Mouse (Mus musculus) megakaryocyte, adult 5-6 weeks (primary cell): ENCODE data around the gene Spdl1. TPM values are rescaled to one million over a fixed set of nuclear protein-coding genes. Genes with fewer than 3 reads are reported as not detected.
"Not testable (repeated sequence)": the region's sequence is repeated elsewhere in the genome, so short reads cannot be mapped to it uniquely, and the experiment has no call there.

Source experiments
- ATAC-seq: 2 replicates; pipeline ENCODE4 v1.8.0; 2016; ENCODE audit warnings: mild to moderate bottlenecking, inconsistent platforms; ENCODE audit not compliant: poor library complexity, severe bottlenecking
- total RNA-seq, 2 experiments: library from RNA; stranded (forward) in 1 of 2; stranded (reverse) in 1 of 2; fragments of 153-499, 151-499 nt in 1 of 2; fragments of 221-1000, 200-1000 nt in 1 of 2; gene quantifications; 2 replicates each; pipeline versions ENCODE4 v1.2.3 to v1.2.4; 2015 to 2017

Gene Spdl1
- total RNA-seq, 2 experiments from 2014 or later = 25.8 to 30.3 TPM

GRCm38 (mm10) chr11:34814319-34814718, 19.1 kb downstream of the Spdl1 start:
- ATAC-seq = no peak

GRCm38 (mm10) chr11:34805026-34805425, 28.4 kb downstream of the Spdl1 start:
- ATAC-seq = not testable (repeated sequence)

GRCm38 (mm10) chr11:34798066-34798465, 35.4 kb downstream of the Spdl1 start:
- not testable (repeated sequence) for ATAC-seq

GRCm38 (mm10) chr11:34796097-34796496, 37.3 kb downstream of the Spdl1 start:
- ATAC-seq = peak; percentile 72

- no peak for ATAC-seq
Measured at GRCm38 (mm10) chr11:34791872-34792271, 41.6 kb downstream of the Spdl1 start.

- ATAC-seq = no peak
Measured at GRCm38 (mm10) chr11:34784864-34785263, 48.6 kb downstream of the Spdl1 start.

- peak; percentile 82 for ATAC-seq
Measured at GRCm38 (mm10) chr11:34783587-34784043, 49.8 kb downstream of the Spdl1 start, which contains the start of gene Dock2. Gene Dock2 (minus strand): TSS chr11:34783892.

- ATAC-seq = peak; percentile 71
Measured at GRCm38 (mm10) chr11:34782516-34783430, 50.7 kb downstream of the Spdl1 start.

GRCm38 (mm10) chr11:34780786-34781185, 52.7 kb downstream of the Spdl1 start:
- no peak for ATAC-seq

- ATAC-seq = no peak
Measured at GRCm38 (mm10) chr11:34779966-34780365, 53.5 kb downstream of the Spdl1 start.

- peak; percentile 53 for ATAC-seq
Measured at GRCm38 (mm10) chr11:34778351-34778750, 55.1 kb downstream of the Spdl1 start.

GRCm38 (mm10) chr11:34777529-34777928, 55.9 kb downstream of the Spdl1 start:
- no peak for ATAC-seq

- ATAC-seq = no peak
Measured at GRCm38 (mm10) chr11:34776054-34776453, 57.4 kb downstream of the Spdl1 start.

GRCm38 (mm10) chr11:34774636-34775035, 58.8 kb downstream of the Spdl1 start:
- ATAC-seq = no peak

- ATAC-seq = peak; percentile 42
Measured at GRCm38 (mm10) chr11:34773304-34773895, 60.0 kb downstream of the Spdl1 start.

- peak; percentile 79 for ATAC-seq
Measured at GRCm38 (mm10) chr11:34771221-34771986, 62.0 kb downstream of the Spdl1 start.

GRCm38 (mm10) chr11:34770666-34771065, 62.8 kb downstream of the Spdl1 start:
- ATAC-seq = no peak; the same call in 1 of the 2 replicates

GRCm38 (mm10) chr11:34769946-34770345, 63.5 kb downstream of the Spdl1 start:
- no peak for ATAC-seq

GRCm38 (mm10) chr11:34769396-34769795, 64.0 kb downstream of the Spdl1 start:
- ATAC-seq = no peak

GRCm38 (mm10) chr11:34763739-34764361, 69.6 kb downstream of the Spdl1 start:
- ATAC-seq = no peak
